Mouse (Mus musculus) yolk sac, embryonic 10.5 days (tissue): ENCODE results near the gene Gm44502.
"Not testable (repeated sequence)": the region's sequence is repeated elsewhere in the genome, so short reads cannot be mapped to it uniquely, and the experiment has no call there.

Experiments
- DNase-seq: peaks from one replicate; pipeline ENCODE4 v3.0.0-alpha.2; 2017; ENCODE audit warnings: low spot score

Gm44502 gene

GRCm38 (mm10) chr15:89453865-89454478 lies 24.5 kb upstream of the Gm44502 start, which contains the start of gene Mapk8ip2:
Gene Mapk8ip2, plus strand, starts transcription at chr15:89453913.
- DNase-seq, result no peak

DNA sequence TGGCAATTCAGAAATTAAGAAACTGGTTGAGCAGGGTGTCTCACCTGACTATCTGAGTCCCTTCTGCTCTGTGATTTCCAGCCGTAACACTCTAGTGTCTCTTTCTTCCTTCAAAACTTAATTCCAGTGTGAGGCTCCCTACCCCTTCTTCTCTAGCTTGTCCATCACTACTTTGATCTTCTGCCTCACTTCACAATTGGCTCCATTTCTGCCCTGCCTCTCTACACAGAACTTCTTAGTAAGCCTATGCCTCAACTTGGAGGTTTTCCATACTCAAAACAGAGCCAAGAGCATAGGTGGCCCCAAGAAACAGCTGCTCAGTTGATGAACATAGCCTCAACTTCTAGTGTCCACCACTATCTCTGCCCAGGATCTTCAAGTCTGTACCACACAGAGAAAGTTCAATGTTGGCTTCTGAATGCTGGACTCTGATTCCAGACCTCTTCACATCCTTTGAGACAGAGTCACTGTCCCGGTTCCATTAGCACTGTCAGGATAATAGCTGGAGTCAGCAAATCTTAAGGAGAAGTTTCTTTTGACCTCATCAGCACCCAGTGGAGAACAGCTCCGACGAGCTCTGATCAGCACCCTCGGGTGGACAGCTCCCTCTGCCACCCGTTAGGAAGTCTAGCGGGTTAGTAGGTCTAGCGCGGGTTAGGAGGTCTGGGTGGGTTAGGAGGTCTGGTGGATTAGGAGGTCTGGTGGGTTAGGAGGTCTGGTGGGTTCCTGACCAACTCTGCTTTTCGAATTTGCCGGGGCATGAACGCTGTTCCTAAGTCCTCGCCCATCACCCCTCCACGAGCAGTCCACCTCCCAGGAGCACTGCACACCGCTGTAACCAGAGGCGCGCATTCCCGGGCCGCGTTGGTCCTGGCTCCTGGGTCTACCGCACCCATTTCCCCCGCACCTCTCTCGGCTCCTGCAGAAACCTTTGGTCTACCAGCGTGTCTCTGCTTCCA lies 23.7 kb upstream of the Gm44502 start:
- DNase-seq, result peak; percentile 66

GRCm38 (mm10) chr15:89442486-89443070 lies 13.1 kb upstream of the Gm44502 start:
- no peak for DNase-seq

- DNase-seq, result no peak
Observed at GRCm38 (mm10) chr15:89435878-89436277, 6.4 kb upstream of the Gm44502 start.

DNA sequence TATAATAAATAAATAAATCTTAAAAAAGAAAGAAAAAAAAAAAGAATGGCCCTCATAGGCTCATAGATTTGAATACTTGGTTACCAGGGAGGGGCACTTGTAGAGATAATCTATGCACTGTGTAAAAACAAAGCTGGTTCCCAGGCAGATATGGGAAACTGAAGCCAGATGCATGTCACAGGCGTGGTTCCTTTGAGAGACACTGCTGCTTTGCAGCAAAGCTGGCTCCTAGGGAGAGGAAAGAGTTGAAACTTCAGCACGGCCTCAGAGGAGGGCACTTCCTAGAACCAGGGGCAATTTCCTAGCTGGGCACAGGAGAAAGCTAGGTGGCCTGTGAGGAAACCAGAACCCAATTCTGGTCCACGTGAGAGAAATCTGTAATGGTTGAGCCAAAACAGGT lies 4.6 kb upstream of the Gm44502 start:
- DNase-seq, result no peak

DNA sequence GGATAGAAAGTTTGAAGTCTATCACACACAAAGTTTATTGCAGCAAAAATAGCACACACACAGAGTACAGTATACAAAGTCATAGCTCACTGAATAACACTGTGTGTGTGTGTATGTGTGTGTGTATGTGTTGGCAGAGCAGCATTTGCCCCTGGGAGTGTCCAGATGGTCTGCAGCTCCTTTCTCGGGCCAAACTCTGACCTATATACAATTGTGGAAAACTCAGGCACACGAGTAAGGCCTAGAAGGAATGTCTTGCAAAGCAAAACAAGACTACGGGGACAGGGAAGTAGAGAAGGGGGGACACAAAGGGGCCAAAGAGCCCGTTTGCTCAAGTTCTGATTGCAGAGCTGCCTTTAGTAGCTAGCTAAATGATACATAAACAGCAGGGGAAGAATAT lies 3.5 kb upstream of the Gm44502 start:
- no peak for DNase-seq

GRCm38 (mm10) chr15:89431806-89432205 lies 2.3 kb upstream of the Gm44502 start:
- no peak for DNase-seq

GRCm38 (mm10) chr15:89431271-89431670 lies 1.8 kb upstream of the Gm44502 start:
- no peak for DNase-seq

DNA sequence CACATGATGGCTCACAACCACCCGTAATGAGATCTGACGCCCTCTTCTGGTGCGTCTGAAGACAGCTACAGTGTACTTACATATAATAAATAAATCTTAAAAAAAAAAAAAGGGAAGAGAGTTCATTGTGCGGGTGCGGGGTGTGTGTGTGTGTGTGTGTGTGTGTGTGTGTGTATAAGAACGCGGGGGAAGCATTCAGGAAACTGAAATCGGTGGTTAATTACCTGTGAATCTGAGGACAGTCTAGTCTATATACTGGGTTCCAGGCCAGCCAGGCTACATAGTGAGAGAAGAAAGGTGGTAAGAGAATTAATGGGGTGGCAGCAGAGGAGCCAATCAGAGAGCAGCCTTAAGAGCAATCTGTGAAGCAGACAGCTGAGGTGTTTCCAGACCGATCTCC lies 1.3 kb upstream of the Gm44502 start:
- DNase-seq, result not testable (repeated sequence)

- no peak for DNase-seq
Observed at GRCm38 (mm10) chr15:89430341-89430740, 845 bp upstream of the Gm44502 start.

GRCm38 (mm10) chr15:89428821-89429351 lies 610 bp downstream of the Gm44502 start:
- no peak for DNase-seq

DNA sequence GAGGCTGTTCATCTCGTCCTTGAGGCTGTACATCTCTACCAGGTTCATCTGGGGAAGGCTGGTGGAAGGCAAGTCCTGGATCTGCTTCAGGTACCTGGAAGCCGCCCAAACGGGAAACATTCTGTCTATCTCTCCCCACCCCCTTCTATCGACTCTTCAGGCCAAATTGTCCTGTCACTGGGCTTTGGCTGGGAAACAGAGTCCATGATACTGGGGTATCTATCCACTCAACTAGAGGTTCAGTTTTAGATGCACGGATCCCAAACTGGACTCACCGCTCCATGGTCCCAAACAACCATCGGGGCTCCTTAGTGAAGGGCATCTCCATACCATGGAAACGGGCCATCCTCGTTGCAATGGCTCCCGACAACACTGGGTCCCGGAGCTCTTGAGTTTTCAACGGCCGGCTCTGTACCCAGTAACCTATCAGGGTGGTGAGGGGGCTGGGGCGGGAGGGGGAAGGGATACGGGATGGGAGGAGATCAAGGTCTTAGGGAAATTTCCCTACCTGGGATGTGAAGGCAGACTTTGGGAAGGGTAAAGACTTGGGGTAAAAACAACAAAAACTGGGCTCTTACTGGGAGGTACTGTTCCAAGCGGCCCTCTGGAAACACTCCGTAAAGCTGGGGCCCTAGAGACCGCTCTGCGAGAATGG lies 1.2 kb downstream of the Gm44502 start:
- no peak for DNase-seq

GRCm38 (mm10) chr15:89426716-89427115 lies 2.8 kb downstream of the Gm44502 start:
- no peak for DNase-seq

DNA sequence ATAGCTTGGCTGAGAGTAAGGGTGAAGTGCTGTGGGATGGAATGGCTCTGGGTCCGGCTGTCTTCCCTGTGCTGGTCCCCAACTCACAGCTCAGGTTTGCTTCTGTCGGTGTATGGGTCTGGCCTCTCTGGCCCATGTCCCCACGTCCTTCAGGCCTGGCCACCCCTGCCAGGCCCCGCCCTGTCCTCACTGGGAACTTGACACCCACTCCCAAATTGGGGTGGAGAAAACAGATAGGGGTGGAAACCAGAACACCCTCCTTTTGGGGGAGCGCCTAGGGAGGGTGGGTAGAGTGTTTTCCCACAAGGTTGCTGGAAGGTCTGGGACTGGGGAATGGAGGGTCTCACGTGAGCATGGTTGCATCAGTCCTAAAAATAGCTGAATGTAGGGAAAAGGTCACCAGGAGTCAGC lies 3.8 kb downstream of the Gm44502 start, which contains the start of gene Cpt1b:
Gene Cpt1b, minus strand, starts transcription at position 153 of the 411 bp plus-strand sequence.
- DNase-seq, result no peak

GRCm38 (mm10) chr15:89424621-89425020 lies 4.9 kb downstream of the Gm44502 start:
- no peak for DNase-seq

DNA sequence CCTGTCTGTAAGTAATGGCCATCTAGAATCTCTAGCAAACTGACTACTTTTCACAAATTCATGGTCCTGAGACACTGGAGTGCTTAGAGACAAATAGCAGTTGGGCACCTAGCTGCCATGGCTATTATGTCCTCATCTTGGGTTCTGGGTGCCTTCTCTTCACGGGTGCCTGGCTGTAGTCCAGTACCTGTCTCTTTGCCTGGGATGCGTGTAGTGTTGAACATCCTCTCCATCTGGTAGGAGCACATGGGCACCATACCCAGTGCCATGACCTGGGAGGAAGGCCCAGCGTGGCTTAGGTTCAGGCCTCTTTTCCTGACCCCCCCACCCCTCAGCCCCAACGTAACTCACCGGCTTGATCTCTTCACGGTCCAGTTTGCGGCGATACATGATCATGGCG lies 7.6 kb downstream of the Gm44502 start:
- DNase-seq, result no peak

GRCm38 (mm10) chr15:89415282-89415681 lies 14.2 kb downstream of the Gm44502 start:
- DNase-seq, result no peak

GRCm38 (mm10) chr15:89410118-89410517 lies 19.4 kb downstream of the Gm44502 start, which contains the start of gene Syce3:
Gene Syce3, minus strand, starts transcription at chr15:89410503.
- DNase-seq, result no peak

GRCm38 (mm10) chr15:89406691-89407090 lies 22.8 kb downstream of the Gm44502 start:
- no peak for DNase-seq

- no peak for DNase-seq
Observed at GRCm38 (mm10) chr15:89404831-89405623, 24.5 kb downstream of the Gm44502 start.

DNA sequence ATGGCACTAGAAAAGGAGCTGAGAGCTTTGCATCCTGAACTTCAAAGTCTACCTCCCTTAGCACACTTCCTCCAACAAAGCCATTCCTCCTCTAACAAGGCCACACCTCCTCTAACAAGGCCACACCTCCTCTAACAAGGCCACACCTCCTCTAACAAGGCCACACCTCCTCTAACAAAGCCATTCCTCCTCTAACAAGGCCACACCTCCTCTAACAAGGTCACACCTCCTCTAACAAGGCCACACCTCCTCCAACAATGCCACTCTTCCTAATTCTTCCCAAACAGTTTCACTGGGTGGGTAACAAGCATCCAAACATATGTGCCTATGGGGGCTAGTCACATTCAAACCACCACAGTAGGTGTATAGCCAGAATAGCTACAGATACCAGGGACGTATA lies 27.0 kb downstream of the Gm44502 start:
- DNase-seq, result no peak
